Mouse (Mus musculus) G1E-ER4 (cell line): Measurements from ENCODE around the gene Kif1b. TPM values are rescaled to one million over a fixed set of nuclear protein-coding genes. Genes with fewer than 3 reads are reported as not detected.

Experiments used
- GATA1 ChIP-seq: IDR thresholded peaks from one replicate; pipeline ENCODE4 v1.8.0; 2012; ENCODE audit warnings: low read length, inconsistent platforms
- polyA plus RNA-seq: library from polyadenylated mRNA; stranded (reverse); fragments of >175 nt; gene quantifications from 2 replicates; pipeline ENCODE4 v1.2.3, GENCODE M21; 2012

Gene Kif1b
- polyA plus RNA-seq, 1 experiment = 6.4 TPM

GRCm38 (mm10) chr4:149172666-149173065 lies 134.8 kb downstream of the Kif1b start:
- no peak for TF ChIP-seq GATA1

- no peak for TF ChIP-seq GATA1
Measured at GRCm38 (mm10) chr4:149172083-149172482, 135.4 kb downstream of the Kif1b start.

- no peak for TF ChIP-seq GATA1
Measured at GRCm38 (mm10) chr4:149171581-149171981, 135.9 kb downstream of the Kif1b start.

DNA sequence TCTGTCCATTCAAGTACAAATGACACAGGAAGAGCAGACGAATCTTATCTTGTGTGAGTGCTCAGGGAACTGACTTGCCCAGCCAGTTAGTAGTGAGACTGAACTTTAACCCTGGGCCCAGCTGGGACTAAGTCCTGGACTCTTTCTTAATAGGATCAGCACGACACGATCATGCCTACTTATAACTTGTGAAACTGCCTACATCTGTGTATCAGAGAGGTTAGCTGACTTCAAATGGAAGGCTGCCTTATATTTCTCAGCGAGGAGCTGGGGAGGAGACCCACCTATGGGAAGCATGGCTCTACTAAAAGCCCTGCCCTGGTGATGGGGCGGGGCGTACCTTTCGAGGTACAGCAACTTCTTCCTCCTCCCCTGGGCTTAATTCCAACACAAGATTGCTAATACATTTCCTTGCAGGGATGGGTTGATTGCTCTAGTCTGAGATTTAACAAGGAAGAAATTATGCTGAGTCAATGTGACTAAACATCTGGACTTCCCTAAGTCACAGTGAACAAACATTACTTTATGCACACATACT lies 137.0 kb downstream of the Kif1b start:
- no peak for TF ChIP-seq GATA1

DNA sequence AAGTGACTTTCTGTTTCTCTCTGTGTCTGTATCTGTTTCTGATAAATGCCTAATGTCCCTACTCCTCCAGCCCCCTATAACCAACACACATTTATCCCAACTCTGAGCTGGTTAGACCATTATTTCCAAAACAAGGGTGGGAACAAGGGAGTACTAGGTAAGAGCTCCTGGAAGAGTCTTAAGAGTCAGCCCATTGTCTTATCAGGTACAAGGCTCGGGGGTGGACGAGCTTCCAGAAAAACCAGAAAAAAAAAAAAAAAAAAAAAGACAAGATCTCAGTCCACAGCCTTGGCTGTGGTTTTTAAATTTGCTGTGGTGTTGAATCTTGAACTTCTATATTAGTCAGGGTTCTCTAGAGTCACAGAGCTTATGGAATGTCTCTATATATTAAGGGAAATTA lies 139.5 kb downstream of the Kif1b start:
- TF ChIP-seq GATA1 = no peak

DNA sequence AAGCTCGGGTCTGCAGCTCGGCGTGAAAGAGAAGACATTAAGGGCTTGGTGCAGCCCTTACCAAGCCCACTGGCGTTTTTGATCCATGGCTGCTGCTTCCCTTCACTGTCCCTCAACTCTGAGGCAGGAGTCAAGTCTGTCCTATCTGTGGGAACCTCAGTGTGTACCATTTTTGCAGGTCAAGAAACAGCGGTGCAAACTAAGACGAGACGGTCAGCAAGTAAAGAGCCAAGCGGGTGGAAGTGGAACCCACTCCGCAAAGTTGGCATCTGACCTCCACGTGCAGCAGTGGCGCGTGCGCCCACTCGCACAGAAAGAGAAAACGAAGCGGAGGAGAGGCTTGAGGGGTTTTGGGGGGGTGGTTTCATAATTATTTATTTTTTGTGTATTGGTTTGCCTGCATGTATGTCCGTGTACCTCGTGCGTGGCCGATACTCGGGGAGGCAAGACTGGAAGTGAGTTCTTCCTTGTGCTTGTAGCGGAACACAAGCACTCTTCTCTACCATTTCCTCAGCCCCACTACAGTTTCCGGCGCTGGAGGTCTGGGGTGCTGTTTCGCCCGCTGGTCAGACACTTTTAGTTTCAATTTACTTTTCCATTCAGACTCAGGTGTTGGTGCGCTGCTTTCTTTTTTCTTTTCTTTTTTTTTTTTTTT lies 140.4 kb downstream of the Kif1b start:
- no peak for TF ChIP-seq GATA1

- no peak for TF ChIP-seq GATA1
Measured at GRCm38 (mm10) chr4:149166215-149166946, 141.1 kb downstream of the Kif1b start, which contains the start of gene Pgd. TSS of gene Pgd (minus strand) at chr4:149166771.

- TF ChIP-seq GATA1 = no peak
Measured at GRCm38 (mm10) chr4:149164150-149164549, 143.3 kb downstream of the Kif1b start.

DNA sequence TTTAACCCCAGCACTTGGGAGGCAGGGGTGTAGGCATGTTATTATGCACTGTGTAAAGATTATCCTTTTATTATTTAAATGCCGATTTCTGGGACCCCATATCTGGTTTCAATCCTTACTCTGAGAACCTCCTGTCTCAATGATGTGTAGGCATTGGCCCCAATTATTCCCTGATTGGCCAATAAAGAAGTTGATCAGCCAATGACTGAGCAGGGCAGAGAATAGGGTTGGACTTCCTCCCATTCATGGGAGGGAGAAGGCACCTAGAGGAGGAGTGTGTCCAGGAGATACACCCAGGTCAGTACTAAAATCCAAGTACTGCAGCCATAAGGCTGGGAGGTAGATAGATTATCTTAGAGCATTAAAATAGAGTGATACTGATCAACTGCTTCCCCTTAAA lies 144.3 kb downstream of the Kif1b start:
- no peak for TF ChIP-seq GATA1

GRCm38 (mm10) chr4:149161166-149161565 lies 146.3 kb downstream of the Kif1b start:
- no peak for TF ChIP-seq GATA1

GRCm38 (mm10) chr4:149159891-149160290 lies 147.6 kb downstream of the Kif1b start:
- TF ChIP-seq GATA1 = no peak

DNA sequence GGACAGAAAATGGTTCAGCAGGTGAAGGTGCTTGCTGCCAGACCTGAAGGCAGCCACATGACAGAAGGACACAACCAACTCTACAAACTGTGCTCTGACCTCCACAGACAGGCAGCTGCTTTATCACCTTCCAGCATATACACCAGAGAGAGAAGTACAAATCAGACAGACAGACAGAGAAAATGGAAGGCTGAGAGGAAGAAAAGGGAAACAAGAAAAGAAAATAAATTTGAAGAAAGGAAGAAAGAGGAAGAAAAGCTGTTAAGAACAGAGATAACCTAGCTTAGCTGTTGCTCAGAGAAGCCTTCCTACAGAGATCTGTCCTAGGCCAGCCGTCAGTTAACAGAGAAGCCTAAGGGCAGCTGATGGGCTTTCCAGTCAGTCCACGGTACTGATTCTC lies 148.3 kb downstream of the Kif1b start:
- no peak for TF ChIP-seq GATA1

DNA sequence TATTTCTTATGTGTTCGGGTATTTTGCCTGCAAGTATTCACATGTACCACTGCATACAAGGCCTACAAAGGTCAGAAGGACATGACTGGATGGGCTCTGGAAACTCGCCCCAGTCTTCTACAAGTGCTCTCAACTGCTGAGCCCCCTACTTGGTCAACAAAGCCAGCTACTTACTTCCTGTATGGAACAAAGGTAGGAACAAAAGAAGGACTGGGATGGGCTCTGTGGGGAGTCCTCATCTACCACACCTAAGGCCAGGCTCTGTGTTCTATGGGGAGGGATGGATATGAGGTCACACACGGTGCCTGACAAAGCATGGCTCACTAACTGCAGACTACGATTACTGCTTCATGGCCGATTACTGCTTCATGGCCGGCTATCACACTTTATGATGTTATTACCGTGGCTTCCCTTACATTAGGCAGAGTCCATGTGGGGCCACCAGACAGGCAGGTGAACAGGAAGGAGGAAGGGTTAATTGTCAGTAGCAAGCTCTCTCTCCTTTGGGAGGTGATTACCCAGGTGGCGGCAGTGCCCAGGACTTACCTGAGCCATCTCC lies 150.0 kb downstream of the Kif1b start:
- TF ChIP-seq GATA1 = no peak

DNA sequence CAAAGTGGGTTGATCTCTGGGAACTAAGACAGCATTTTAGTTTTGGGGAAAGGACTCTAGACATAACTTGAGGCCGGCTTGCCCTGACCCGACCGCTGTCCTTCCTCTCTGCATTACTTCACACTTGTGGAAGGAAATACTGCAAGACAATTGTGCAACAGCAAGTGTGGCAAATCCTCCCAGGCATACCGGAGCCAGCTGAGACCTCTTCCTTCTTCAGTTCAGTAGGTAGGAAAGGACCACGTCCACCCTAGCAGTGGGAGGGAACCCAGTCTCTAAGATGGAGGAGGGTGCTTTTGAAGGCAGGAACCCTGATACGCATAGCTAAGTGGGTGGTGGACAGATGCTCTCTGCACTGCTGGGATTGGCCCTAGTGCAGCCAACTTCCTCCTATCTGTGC lies 151.8 kb downstream of the Kif1b start:
- no peak for TF ChIP-seq GATA1

DNA sequence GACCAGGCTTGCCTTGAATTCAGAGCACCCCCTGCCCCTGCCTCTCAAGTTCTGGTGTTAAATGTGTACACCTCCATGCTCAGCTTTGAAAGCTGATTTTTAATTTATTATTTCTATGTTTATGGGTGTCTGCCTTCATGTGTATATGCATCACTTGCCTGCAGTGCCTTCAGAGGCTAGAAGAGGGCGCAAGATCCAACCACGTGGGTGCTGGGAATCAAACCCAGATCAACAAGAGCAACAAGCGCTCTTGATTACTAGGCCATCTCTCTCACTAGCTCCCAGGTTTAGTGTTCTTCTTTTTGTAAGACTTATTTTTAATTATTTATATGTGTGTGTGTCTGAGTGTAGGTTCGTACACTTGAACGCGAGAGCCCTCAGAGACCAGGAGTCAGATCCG lies 152.6 kb downstream of the Kif1b start:
- TF ChIP-seq GATA1 = no peak

GRCm38 (mm10) chr4:149150721-149151120 lies 156.8 kb downstream of the Kif1b start:
- no peak for TF ChIP-seq GATA1

DNA sequence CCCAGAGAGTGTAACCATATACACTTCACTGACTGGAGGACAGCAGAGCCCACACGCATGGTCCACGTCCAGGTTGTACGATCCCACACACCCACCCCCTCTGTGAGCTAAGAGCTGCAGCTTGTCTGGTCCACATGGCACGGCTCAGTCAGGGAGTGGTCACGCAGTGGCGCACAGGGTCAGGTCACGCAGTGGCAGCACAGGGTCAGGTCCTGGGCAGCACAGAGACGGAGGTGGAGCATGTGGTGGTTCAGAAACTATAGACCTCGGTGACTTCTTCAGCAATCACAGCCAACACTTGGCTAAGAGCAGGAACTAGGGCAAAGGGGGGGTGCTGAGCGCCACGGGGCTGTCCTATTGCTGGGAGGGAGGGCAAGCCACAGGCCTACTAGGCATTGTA lies 157.2 kb downstream of the Kif1b start:
- TF ChIP-seq GATA1 = no peak

- no peak for TF ChIP-seq GATA1
Measured at GRCm38 (mm10) chr4:149149611-149150010, 157.9 kb downstream of the Kif1b start.
